Mouse (Mus musculus) naive thymus-derived CD4-positive, alpha-beta T cell, adult 5 months (primary cell): Measurements from ENCODE around the gene Igsf9. TPM values are rescaled to one million over a fixed set of nuclear protein-coding genes. Genes with fewer than 3 reads are reported as not detected.

Experiments used
- polyA plus RNA-seq: library from polyadenylated mRNA; unstranded; fragments of 100-300 nt; shearing (Covaris generic); gene quantifications from one replicate; pipeline ENCODE4 v1.2.1, GENCODE M21; 2017

The Igsf9 gene
- polyA plus RNA-seq = 0.90 TPM

GRCm38 (mm10) chr1:172481540-172482280 is at the start of gene Igsf9:
Gene Igsf9 (plus strand): TSS chr1:172481788.

GRCm38 (mm10) chr1:172475054-172475741 is 6.4 kb upstream of the Igsf9 start, which contains the start of gene Slamf9:
Gene Slamf9 (plus strand): TSS chr1:172475358.

GRCm38 (mm10) chr1:172499765-172500441 is 18.3 kb downstream of the Igsf9 start, which contains the start of gene Tagln2:
Gene Tagln2 (plus strand): TSS chr1:172500047.

GRCm38 (mm10) chr1:172520576-172521440 is 39.2 kb downstream of the Igsf9 start, which contains the start of gene Cfap45:
Gene Cfap45 (plus strand): TSS chr1:172520801.

Other genes with a start within 250 kb of the Igsf9 start
- gene Atp1a4, start 223.4 kb upstream of the Igsf9 start, polyA plus RNA-seq = not detected
- gene Igsf8, start 220.1 kb upstream of the Igsf9 start, polyA plus RNA-seq = 26.6 TPM
- not detected for gene Atp1a2, start 183.7 kb upstream of the Igsf9 start, polyA plus RNA-seq
- gene Kcnj9, start 152.5 kb upstream of the Igsf9 start, polyA plus RNA-seq = not detected
- not detected for gene Kcnj10, start 140.6 kb upstream of the Igsf9 start, polyA plus RNA-seq
- 8.2 TPM for gene Pigm, start 105.2 kb upstream of the Igsf9 start, polyA plus RNA-seq
- gene Slamf9, start 6.4 kb upstream of the Igsf9 start, polyA plus RNA-seq = not detected
- 280 TPM for gene Tagln2, start 18.3 kb downstream of the Igsf9 start, polyA plus RNA-seq
- gene Cfap45, start 39.0 kb downstream of the Igsf9 start, polyA plus RNA-seq = 0.55 TPM
- gene Vsig8, start 74.2 kb downstream of the Igsf9 start, polyA plus RNA-seq = not detected
- not detected for gene Slamf8, start 108.8 kb downstream of the Igsf9 start, polyA plus RNA-seq
- gene Fcrl6, start 120.8 kb downstream of the Igsf9 start, polyA plus RNA-seq = not detected
- gene Dusp23, start 151.2 kb downstream of the Igsf9 start, polyA plus RNA-seq = 2.0 TPM
- gene Crp, start 216.3 kb downstream of the Igsf9 start, polyA plus RNA-seq = not detected